Mouse (Mus musculus) thymus, adult 2 months (tissue): ENCODE measurements around the gene Cav2.

Experiments
- CTCF ChIP-seq: fragments of 200-500 bp; IDR thresholded peaks from 2 replicates; pipeline ENCODE4 v1.5.1; 2012; ENCODE audit warnings: mild to moderate bottlenecking, control low read depth, low read length, moderate library complexity, borderline replicate concordance; ENCODE audit not compliant: control insufficient read depth, poor library complexity, insufficient read depth; ENCODE audit errors: extremely low read depth
- POLR2A ChIP-seq: fragments of 200-500 bp; IDR thresholded peaks from 2 replicates; pipeline ENCODE4 v1.6.1; 2012; ENCODE audit warnings: mild to moderate bottlenecking, low read length, control low read depth, moderate library complexity; ENCODE audit not compliant: control insufficient read depth, poor library complexity, insufficient read depth; ENCODE audit errors: extremely low read depth

DNA sequence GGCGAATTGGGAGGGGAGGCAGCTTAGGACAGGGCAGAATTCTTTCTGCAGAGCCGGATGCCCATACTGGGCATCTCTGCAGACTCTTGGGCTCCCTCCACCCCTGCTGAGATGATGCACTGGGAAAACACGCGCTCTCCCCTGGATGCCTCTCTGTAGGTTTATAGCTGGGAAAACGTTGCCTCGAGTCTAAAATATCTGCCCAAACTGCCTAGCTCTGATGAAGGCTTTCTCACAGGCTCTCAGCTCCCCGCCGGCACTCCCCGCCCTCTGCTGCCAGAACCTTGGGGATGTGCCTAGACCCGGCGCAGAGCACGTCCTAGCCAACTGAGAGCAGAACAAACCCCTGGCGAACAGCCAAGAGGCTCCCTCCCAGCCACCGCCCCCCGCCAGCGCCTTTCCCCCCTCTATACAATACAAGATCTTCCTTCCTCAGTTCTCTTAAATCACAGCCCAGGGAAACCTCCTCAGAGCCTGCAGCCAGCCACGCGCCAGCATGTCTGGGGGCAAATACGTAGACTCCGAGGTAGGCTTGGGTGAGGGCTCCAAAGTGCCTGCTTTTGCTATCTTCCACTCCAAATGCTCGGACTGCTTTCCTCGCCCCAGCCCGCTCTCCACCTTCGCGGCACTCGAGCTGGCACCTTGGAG is 25.1 kb downstream of the Cav2 start, which contains the start of gene Cav1:
- TF ChIP-seq POLR2A (no peak), CTCF (no peak)
